8 mouse cellular contexts compared by ENCODE assay signal in the genomic region with DNA sequence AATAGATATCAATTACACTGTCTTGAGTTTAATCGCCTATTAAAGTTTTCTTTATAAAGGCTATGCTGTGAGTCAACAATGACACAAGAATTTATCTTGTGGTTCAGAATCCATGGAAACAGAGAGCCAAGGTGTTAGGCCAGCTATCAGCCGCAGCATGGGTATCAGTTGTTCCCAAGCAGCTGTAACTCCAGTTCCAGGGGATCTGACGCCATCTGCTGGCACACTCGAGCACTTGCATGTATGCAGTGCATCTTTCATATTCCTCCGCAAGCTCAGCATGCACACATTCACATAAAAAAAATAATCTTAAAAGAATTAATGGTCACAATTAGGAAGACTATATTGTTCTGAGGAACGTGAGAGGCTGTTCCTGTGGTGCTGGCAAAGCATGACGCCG. TPM values are rescaled to one million over a fixed set of nuclear protein-coding genes. Genes with fewer than 3 reads are reported as not detected.
A peak's percentile ranks its signal among the peaks of the same experiment; 100 is the strongest.
DNase-seq lines count a peak whose midpoint lies in the region; ATAC-seq and TF ChIP-seq lines count a peak whose summit lies in the region.

No protein-coding gene starts in this region.

- no peaks in the 10 kb centered on the region for H3K27me3 ChIP-seq in heart, adult 2 months (ENCODE audit: control insufficient read depth, insufficient read depth, low read length)
- H3K27me3 ChIP-seq in heart, embryonic 12.5 days (replicated peaks) = peaks cover 12% of the 10 kb centered on the region

- H3K27ac ChIP-seq in heart, adult 2 months = no peak overlapping the region
- H3K27ac ChIP-seq in heart, embryonic 12.5 days (ENCODE audit: poor library complexity, severe bottlenecking) = no peak overlapping the region

- DNase-seq in heart, adult 2 months = no peak
- DNase-seq in urinary bladder, postnatal 14 days (ENCODE audit: low spot score) = peak; percentile 25
- no peak for DNase-seq in urinary bladder, postnatal 4 days (ENCODE audit: low spot score in 2 of 2)
- DNase-seq in embryo, embryonic 10.5 days (ENCODE audit: low spot score) = peak; percentile 71
- DNase-seq in left cerebral cortex, postnatal 10 days (ENCODE audit: extremely low spot score in 1 of 2, low spot score in 2 of 2) = peak; percentile 34 to 40
- DNase-seq in skeletal muscle tissue, adult 2 months (ENCODE audit: low read depth, low spot score) = peak; percentile 38
- no peak for DNase-seq in yolk sac, embryonic 10.5 days (ENCODE audit: low spot score)

- H3K4me1 ChIP-seq in heart, adult 2 months (ENCODE audit: control insufficient read depth, insufficient read depth, low read length) = no peaks in the 10 kb centered on the region
- no peaks in the 10 kb centered on the region for H3K4me1 ChIP-seq in heart, embryonic 12.5 days (replicated peaks)

- no peak for ATAC-seq in heart, embryonic 12.5 days (ENCODE audit: insufficient number of reproducible peaks, low FRiP score)

- TF ChIP-seq CTCF in heart, adult 2 months (IDR thresholded peaks at IDR 0.05) = peak; percentile 62

- TF ChIP-seq POLR2A in heart, adult 2 months (IDR thresholded peaks at IDR 0.05; ENCODE audit: insufficient read depth, low read depth, low read length) = no peak

- no peak overlapping the region for H3K4me2 ChIP-seq in heart, embryonic 12.5 days

- 44% methylated on average over 8 of the region's 8 CpGs for WGBS in heart, adult 2 months
- 42% methylated on average over 8 of the region's 8 CpGs for WGBS in heart, embryonic 12.5 days

- H3K9me3 ChIP-seq in heart, embryonic 12.5 days (replicated peaks) = no peaks in the 10 kb centered on the region

- H3K36me3 ChIP-seq in heart, adult 2 months (ENCODE audit: control insufficient read depth, insufficient read depth, low read length) = no peaks in the 10 kb centered on the region
- no peaks in the 10 kb centered on the region for H3K36me3 ChIP-seq in heart, embryonic 12.5 days

- no peaks in the 10 kb centered on the region for H3K79me2 ChIP-seq in heart, adult 2 months (replicated peaks; ENCODE audit: control insufficient read depth, insufficient read depth, low read length)

- H3K9ac ChIP-seq in heart, adult 2 months (ENCODE audit: low read depth, low read length) = no peak overlapping the region
- H3K9ac ChIP-seq in heart, embryonic 12.5 days = no peak overlapping the region

- intact Hi-C loops in heart, adult 2 months (cut with DNase I) = loop anchor here (5.0 kb wide), 1 partner anchor 477 kb away; no protein-coding TSS in a partner anchor
- intact Hi-C loops in left cerebral cortex, postnatal 10 days (cut with DNase I) = loop anchor here (5.0 kb wide), 1 partner anchor 47 kb away; the partner anchor contains the start of gene Kcnma1

- no peak for TF ChIP-seq EP300 in heart, adult 2 months (IDR thresholded peaks at IDR 0.05; ENCODE audit: insufficient read depth, low read depth, low read length)

- no peak overlapping the region for H3K4me3 ChIP-seq in heart, adult 2 months
- H3K4me3 ChIP-seq in heart, embryonic 12.5 days = no peak overlapping the region

RNA-seq across cellular contexts. Expression of gene Kcnma1, which starts 45.5 kb away (rescaled TPM):
- under 1 TPM; 0.78 to 0.84 TPM for total RNA-seq in heart, adult 2 months (2021)
- 0.66 and 0.67 TPM in 2 replicates for polyA plus RNA-seq in heart, adult 2 months (2012; rRNA removed)
- polyA plus RNA-seq in heart, embryonic 12.5 days (2016; fragmentation: Nextera tagmentation; extraction: Ambion mirVana) = 0.37 and 0.42 TPM in 2 replicates
- 100 to 1,000 TPM; 152 to 155 TPM for total RNA-seq in left cerebral cortex, postnatal 10 days (2021)

Comparison
In these comparisons a context has a peak if more than half of its experiments do, and no peak if none do; other contexts are left out.
1. DNase-seq: peak in urinary bladder, postnatal 14 days (single experiment), embryo, embryonic 10.5 days (single experiment), left cerebral cortex, postnatal 10 days (2 of 2) and skeletal muscle tissue, adult 2 months (single experiment); none in heart, adult 2 months (0 of 2), urinary bladder, postnatal 4 days (0 of 2) and yolk sac, embryonic 10.5 days (single experiment).
2. RNA of gene Kcnma1, which starts 45.5 kb away (total RNA-seq): 152 to 155 TPM in left cerebral cortex, postnatal 10 days; 0.78 to 0.84 TPM in heart, adult 2 months; every median in the first group is over 10 times any median in the second.